Mouse (Mus musculus): ENCODE results near the gene Tmc6. TPM values are rescaled to one million over a fixed set of nuclear protein-coding genes. Genes with fewer than 3 reads are reported as not detected.
A peak's percentile ranks its signal among the peaks of the same experiment; 100 is the strongest.

The Tmc6 gene
- polyA plus RNA-seq, 1 experiment = 16.7 TPM

DNA sequence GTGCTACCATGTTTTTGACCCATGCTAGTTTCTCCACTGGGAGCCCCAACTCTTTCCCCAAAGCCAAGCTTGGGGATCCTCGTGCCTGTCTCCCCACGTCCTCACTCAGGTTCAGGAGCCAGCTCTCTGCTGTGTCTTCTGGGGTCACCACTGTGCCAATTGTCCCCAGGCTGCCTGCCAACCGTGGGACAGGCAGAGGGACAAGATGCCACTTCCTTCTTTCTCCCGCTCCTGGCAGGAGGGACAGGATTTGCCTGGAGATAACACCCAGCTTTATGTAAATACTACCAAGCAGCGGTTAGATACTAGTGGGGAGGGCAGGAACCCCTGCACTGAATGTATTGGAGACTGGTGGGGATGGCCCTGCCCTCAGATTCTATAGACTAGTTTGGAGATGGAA, 31.9 kb upstream of the Tmc6 start:
- no peak for TF ChIP-seq CTCF (IDR thresholded peaks at IDR 0.05; ENCODE audit: low read depth, low read length)
- no peak for TF ChIP-seq POLR2A (IDR thresholded peaks at IDR 0.05; ENCODE audit: borderline replicate concordance, low read depth, low read length)
- Histone ChIP-seq H3K27ac (ENCODE audit: insufficient read depth, low read depth, low read length) (no peak overlapping the region), H3K4me3 (ENCODE audit: insufficient read depth, low read length) (no peak overlapping the region), H3K4me1 (ENCODE audit: control insufficient read depth, insufficient read depth, low read length) (peaks cover 18% of the 10 kb centered on the region)

DNA sequence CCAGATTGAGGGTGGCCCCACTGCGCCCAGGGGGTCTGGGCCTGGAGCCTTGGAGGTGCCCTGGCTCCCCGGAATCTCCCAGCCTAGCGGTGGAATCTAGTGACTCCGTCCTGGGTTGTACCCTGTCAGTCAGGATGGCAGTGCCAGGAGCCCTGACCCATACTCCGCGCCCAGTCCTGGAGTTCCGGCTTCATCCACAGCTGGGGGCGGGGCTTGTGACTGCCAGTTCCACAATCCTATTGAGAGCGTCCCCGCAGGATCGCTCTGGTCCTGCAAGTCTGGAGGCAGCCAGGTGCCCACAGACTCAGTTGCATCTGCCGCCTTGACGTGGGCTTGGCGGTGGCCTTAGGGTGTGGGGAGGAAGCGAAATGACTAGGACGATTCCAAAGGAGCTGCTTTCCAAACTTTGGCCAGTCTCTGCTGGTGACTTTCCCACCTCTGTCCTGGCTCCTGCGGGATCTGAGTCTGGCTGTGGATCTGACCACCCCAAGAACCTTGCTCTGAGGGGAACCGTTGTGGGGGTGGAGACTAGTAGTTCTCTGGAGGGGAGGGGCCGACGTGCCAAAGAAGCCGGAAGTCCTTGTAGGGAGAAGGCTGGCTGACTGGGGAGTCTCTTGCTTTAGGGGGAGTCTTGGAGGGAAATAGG, 28.5 kb upstream of the Tmc6 start:
- Histone ChIP-seq H3K4me1 (ENCODE audit: control insufficient read depth, insufficient read depth, low read length) (peaks cover 18% of the 10 kb centered on the region), H3K4me3 (ENCODE audit: insufficient read depth, low read length) (peak overlapping the region; percentile 79), H3K27ac (ENCODE audit: insufficient read depth, low read depth, low read length) (peak overlapping the region; percentile 74)
- TF ChIP-seq CTCF (IDR thresholded peaks at IDR 0.05; ENCODE audit: low read depth, low read length) (no peak), POLR2A (IDR thresholded peaks at IDR 0.05; ENCODE audit: borderline replicate concordance, low read depth, low read length) (no peak)

DNA sequence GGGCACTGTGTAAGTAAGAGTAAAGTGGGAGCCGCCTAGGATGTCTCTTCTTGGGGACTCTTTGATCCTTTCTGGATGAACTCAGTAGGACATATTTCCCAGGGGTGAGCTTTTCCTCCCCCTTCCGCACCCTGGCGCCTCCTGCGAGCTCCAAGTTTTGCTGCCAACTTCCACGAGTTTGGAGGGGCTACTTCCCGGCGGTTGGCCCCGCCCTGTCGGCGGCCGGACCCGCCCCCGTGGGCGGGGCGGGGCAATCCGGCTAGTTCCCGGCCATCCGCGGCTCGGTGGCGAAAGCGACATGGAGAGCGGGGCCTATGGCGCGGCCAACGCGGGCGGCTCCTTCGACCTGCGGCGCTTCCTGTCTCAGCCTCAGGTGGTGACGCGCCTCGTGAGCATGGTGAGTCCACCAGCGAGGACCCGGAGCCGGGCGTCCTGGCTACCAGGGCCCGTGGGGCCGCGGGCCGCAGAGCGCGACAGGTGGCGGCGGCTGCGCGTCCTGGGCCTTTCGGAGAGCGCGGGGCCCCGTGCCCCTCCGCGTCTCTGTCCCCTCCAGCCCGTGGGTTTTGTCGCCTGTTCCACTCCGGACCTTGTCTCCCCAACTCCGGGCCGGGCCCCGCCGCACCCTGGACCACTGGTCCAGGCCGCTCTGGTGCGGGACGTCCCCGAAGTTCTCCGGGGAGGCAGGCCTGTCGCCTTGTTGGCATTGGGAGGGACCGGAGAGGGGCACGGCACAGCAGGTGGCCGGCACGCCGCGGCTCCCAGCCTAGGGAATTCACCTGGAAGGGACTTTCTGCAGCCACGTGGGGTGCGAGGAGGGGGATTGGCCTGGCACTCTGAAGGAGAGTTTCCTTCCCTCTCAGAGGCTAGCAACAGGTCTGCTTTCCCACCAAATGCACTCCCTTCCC, 27.7 kb upstream of the Tmc6 start, which contains the start of the genes Gm20708 and Syngr2:
TSS of gene Gm20708 (plus strand) at position 262 of the 905 bp plus-strand sequence.
TSS of gene Syngr2 (plus strand) at position 262 of the 905 bp plus-strand sequence.
- H3K27ac ChIP-seq (ENCODE audit: insufficient read depth, low read depth, low read length) = peak within 1 kb of the TSS; percentile 74
- H3K4me1 ChIP-seq (ENCODE audit: control insufficient read depth, insufficient read depth, low read length) = peaks cover 18% of the 10 kb centered on the region
- TF ChIP-seq POLR2A (IDR thresholded peaks at IDR 0.05; ENCODE audit: borderline replicate concordance, low read depth, low read length) = no peak
- TF ChIP-seq CTCF (IDR thresholded peaks at IDR 0.05; ENCODE audit: low read depth, low read length) = no peak
- H3K4me3 ChIP-seq (ENCODE audit: insufficient read depth, low read length) = peak within 1 kb of the TSS; percentile 79

DNA sequence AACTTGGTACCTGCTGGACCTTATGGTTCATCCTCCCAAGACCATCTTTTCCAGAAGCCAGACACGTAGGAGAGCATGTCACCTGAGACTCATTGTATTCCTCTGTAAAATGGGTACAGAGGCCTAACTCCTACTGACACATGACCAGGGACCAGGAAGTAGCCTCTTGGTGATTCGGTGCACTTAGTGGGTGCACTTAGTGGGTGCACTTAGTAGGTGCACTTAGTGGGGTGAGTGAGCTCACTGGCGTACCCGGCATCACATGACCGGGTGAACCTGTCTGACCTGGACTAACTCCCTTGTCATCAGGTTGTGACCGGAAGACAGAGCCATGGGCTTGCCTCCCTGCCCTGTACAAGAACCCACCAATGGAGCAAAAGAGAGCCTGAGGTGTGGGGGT, 24.8 kb upstream of the Tmc6 start:
- TF ChIP-seq POLR2A (IDR thresholded peaks at IDR 0.05; ENCODE audit: borderline replicate concordance, low read depth, low read length) = no peak
- H3K4me3 ChIP-seq (ENCODE audit: insufficient read depth, low read length) = no peak overlapping the region
- no peak overlapping the region for H3K27ac ChIP-seq (ENCODE audit: insufficient read depth, low read depth, low read length)
- H3K4me1 ChIP-seq (ENCODE audit: control insufficient read depth, insufficient read depth, low read length) = peaks cover 26% of the 10 kb centered on the region

DNA sequence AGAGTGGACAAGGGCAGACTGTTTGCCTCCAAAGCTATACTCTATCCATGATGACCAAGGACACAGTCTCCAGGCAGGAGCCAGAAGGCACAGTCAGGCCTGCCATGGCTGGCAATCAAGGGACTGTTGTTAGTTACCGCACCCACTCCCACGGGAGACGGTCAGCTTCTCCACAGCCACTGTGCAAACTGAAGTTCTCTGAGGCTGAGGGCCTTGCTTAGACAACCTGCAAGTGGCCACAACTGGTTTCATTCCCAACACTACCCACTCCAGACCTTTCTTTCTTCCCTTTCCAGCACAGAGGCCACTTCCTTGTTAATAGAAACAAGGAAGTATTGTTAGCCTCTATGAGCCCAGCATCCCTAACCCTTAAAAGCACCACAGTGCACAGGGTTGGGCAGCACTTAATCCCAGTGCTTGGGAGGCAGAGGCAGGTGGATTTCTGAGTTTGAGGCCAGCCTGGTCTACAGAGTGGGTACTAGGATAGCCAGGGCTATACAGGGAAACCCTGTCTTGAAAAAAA, 21.2 kb upstream of the Tmc6 start:
- TF ChIP-seq CTCF (IDR thresholded peaks at IDR 0.05; ENCODE audit: low read depth, low read length) = no peak
- TF ChIP-seq POLR2A (IDR thresholded peaks at IDR 0.05; ENCODE audit: borderline replicate concordance, low read depth, low read length) = no peak
- Histone ChIP-seq H3K4me3 (ENCODE audit: insufficient read depth, low read length) (no peak overlapping the region), H3K4me1 (ENCODE audit: control insufficient read depth, insufficient read depth, low read length) (peaks cover 21% of the 10 kb centered on the region), H3K27ac (ENCODE audit: insufficient read depth, low read depth, low read length) (peak overlapping the region; percentile 49)

DNA sequence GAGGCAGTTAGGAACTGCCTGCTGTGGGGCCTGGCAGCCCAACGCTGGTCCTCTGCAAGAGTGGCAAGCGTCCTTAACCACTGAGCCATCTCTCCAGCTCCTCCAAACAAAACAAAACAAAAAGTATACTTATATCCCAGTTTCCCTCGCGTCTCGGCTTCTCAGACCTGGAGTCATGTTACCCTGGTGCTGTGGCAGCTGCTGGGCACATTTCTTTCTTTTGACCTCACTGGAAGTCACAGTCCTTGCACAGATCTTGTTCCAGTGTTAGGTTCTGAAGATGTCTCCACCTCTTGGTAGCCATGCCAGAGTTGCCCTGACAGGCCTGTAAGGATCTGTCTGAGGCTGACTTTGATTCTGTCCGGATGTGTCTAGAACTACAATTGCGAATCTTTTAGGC, 19.7 kb upstream of the Tmc6 start:
- no peak for TF ChIP-seq CTCF (IDR thresholded peaks at IDR 0.05; ENCODE audit: low read depth, low read length)
- no peak for TF ChIP-seq POLR2A (IDR thresholded peaks at IDR 0.05; ENCODE audit: borderline replicate concordance, low read depth, low read length)
- Histone ChIP-seq H3K4me1 (ENCODE audit: control insufficient read depth, insufficient read depth, low read length) (peaks cover 24% of the 10 kb centered on the region), H3K27ac (ENCODE audit: insufficient read depth, low read depth, low read length) (no peak overlapping the region), H3K4me3 (ENCODE audit: insufficient read depth, low read length) (no peak overlapping the region)

DNA sequence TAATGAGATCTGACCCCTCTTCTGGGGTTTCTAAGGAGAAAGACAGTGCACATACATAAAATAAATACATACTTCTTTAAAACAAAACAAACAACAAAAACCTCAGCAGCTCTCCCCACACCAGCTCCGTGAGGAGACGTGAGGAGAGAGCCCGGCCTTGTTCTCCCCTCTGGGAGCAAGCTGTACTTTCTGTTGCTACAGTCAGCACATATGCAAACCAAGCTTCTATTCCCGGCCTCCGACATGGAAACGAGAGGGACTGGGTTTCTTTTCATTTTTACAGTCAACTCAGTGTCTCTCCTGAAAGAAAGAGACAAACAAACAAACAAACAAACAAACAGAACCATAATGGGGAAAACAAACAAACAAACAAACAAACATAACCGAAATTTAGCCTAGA, 18.0 kb upstream of the Tmc6 start:
- Histone ChIP-seq H3K4me1 (ENCODE audit: control insufficient read depth, insufficient read depth, low read length) (peaks cover 24% of the 10 kb centered on the region), H3K4me3 (ENCODE audit: insufficient read depth, low read length) (no peak overlapping the region), H3K27ac (ENCODE audit: insufficient read depth, low read depth, low read length) (no peak overlapping the region)
- no peak for TF ChIP-seq CTCF (IDR thresholded peaks at IDR 0.05; ENCODE audit: low read depth, low read length)
- TF ChIP-seq POLR2A (IDR thresholded peaks at IDR 0.05; ENCODE audit: borderline replicate concordance, low read depth, low read length) = no peak

DNA sequence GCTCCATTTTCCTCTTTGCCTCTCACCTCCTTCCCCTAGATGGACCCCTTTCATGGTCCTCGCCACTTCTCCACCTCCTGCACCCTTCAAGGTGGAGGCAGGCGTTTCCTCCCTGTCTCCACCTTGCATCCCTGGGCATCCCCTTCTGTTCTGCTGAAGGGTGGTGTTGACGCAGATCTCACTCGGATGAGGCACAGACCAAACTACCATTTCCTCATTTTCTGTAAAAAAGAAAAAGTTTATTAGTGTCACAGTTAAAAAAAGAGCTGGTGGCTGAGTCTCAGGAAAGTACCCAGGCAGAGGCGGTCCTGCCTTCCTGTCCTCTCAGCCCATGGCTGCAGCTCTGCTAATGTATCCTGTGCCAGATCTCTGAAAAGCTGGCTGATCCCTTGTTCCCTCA, 17.2 kb upstream of the Tmc6 start:
- TF ChIP-seq CTCF (IDR thresholded peaks at IDR 0.05; ENCODE audit: low read depth, low read length) = no peak
- no peak for TF ChIP-seq POLR2A (IDR thresholded peaks at IDR 0.05; ENCODE audit: borderline replicate concordance, low read depth, low read length)
- peaks cover 24% of the 10 kb centered on the region for H3K4me1 ChIP-seq (ENCODE audit: control insufficient read depth, insufficient read depth, low read length)
- no peak overlapping the region for H3K27ac ChIP-seq (ENCODE audit: insufficient read depth, low read depth, low read length)
- no peak overlapping the region for H3K4me3 ChIP-seq (ENCODE audit: insufficient read depth, low read length)

DNA sequence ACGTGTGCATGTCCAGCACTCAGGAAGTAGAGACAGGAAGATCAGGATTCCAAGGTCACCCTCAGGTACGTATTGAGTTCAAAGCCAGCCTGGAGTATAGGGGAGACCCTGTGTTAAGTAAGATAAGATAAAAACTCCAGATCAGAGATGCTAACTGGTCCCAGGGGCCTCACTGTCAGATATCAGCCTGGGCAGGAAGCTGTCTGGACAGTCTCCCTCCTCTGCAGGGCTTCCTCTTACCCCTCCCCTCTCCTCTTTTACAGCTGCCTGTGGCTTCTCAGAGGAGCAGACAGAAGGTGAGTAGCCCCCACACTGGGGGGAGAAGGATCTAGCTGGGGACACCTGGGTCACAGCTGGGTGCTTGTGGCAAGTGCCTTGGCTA, 16.2 kb upstream of the Tmc6 start:
- no peak overlapping the region for H3K27ac ChIP-seq (ENCODE audit: insufficient read depth, low read depth, low read length)
- peaks cover 17% of the 10 kb centered on the region for H3K4me1 ChIP-seq (ENCODE audit: control insufficient read depth, insufficient read depth, low read length)
- no peak overlapping the region for H3K4me3 ChIP-seq (ENCODE audit: insufficient read depth, low read length)
- TF ChIP-seq CTCF (IDR thresholded peaks at IDR 0.05; ENCODE audit: low read depth, low read length) = no peak
- no peak for TF ChIP-seq POLR2A (IDR thresholded peaks at IDR 0.05; ENCODE audit: borderline replicate concordance, low read depth, low read length)
